Mouse (Mus musculus) kidney, adult 2 months (tissue): ENCODE measurements around the gene Tymp.

Experiments
- CTCF ChIP-seq: fragments of 200-500 bp; conservative IDR thresholded peaks from 2 replicates; pipeline ENCODE4 v1.5.1; 2011; ENCODE audit warnings: low read depth, mild to moderate bottlenecking, control low read depth, low read length, moderate library complexity, mixed read lengths; ENCODE audit not compliant: insufficient read depth, insufficient read length
- POLR2A ChIP-seq: fragments of 200-500 bp; IDR thresholded peaks from one replicate; pipeline ENCODE4 v1.6.1; 2011; ENCODE audit warnings: low read depth, low read length, control low read depth

DNA sequence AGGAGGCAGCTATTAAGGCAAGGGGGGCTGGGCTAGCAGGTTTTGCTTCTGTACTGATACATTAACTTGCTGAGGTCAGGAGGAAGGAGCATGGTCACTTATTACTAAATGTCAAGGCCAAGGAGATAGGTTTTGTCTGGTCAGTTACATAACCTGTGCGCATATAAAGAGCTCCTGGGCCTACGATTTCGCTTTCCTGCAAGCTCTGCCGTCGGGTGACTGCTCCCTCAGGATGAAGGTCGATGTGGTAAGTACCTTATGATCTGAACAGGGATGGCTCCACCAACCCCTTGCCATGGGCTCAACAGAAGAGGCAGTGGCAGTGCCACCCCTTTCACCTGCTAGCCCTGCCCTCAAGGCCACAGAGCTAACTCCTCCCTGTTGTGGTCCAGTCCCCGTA, 42.6 kb downstream of the Tymp start, which contains the start of gene Miox:
- TF ChIP-seq CTCF: no peak
- peak; percentile 97 for TF ChIP-seq POLR2A
